Mouse (Mus musculus) lung, adult 2 months (tissue): ENCODE data around the gene Sema4g.

Experiments
- CTCF ChIP-seq: fragments of 200-500 bp; IDR thresholded peaks from 2 replicates; pipeline ENCODE4 v1.5.1; 2011; ENCODE audit warnings: mild to moderate bottlenecking, low read length, control low read depth; ENCODE audit not compliant: insufficient read depth
- POLR2A ChIP-seq: fragments of 200-500 bp; IDR thresholded peaks from 2 replicates; pipeline ENCODE4 v1.6.1; 2011; ENCODE audit warnings: low read depth, mild to moderate bottlenecking, control low read depth, low read length, borderline replicate concordance; ENCODE audit errors: extremely low read depth

GRCm38 (mm10) chr19:45007021-45007420 is 18.1 kb downstream of the Sema4g start:
- TF ChIP-seq CTCF (no peak), POLR2A (no peak)
